Mouse (Mus musculus) kidney, adult 2 months (tissue): Measurements from ENCODE around the gene Gtf2i.

ENCODE experiments used
- CTCF ChIP-seq: fragments of 200-500 bp; conservative IDR thresholded peaks from 2 replicates; pipeline ENCODE4 v1.5.1; 2011; ENCODE audit warnings: low read depth, mild to moderate bottlenecking, control low read depth, low read length, moderate library complexity, mixed read lengths; ENCODE audit not compliant: insufficient read depth, insufficient read length
- POLR2A ChIP-seq: fragments of 200-500 bp; IDR thresholded peaks from one replicate; pipeline ENCODE4 v1.6.1; 2011; ENCODE audit warnings: low read depth, low read length, control low read depth

- TF ChIP-seq POLR2A (no peak), CTCF (no peak)
Observed at GRCm38 (mm10) chr5:134325856-134326566, 11.5 kb upstream of the Gtf2i start.
